Mouse (Mus musculus) heart, adult 18-20 months (tissue): ENCODE measurements around the gene Tmem151a. TPM values are rescaled to one million over a fixed set of nuclear protein-coding genes. Genes with fewer than 3 reads are reported as not detected.
A peak's percentile ranks its signal among the peaks of the same experiment; 100 is the strongest.

Experiments
- DNase-seq, 2 experiments: peaks; one replicate each; pipeline ENCODE4 v3.0.0; 2021 to 2022; ENCODE audit warnings: mixed read lengths in 1 of 2
- total RNA-seq, 2 experiments: library from RNA; stranded (reverse); gene quantifications; 2 replicates each; pipeline ENCODE4 v1.2.3; 2021

Tmem151a gene
- total RNA-seq, 2 experiments from 2014 or later: 1.6 to 2.3 TPM

DNA sequence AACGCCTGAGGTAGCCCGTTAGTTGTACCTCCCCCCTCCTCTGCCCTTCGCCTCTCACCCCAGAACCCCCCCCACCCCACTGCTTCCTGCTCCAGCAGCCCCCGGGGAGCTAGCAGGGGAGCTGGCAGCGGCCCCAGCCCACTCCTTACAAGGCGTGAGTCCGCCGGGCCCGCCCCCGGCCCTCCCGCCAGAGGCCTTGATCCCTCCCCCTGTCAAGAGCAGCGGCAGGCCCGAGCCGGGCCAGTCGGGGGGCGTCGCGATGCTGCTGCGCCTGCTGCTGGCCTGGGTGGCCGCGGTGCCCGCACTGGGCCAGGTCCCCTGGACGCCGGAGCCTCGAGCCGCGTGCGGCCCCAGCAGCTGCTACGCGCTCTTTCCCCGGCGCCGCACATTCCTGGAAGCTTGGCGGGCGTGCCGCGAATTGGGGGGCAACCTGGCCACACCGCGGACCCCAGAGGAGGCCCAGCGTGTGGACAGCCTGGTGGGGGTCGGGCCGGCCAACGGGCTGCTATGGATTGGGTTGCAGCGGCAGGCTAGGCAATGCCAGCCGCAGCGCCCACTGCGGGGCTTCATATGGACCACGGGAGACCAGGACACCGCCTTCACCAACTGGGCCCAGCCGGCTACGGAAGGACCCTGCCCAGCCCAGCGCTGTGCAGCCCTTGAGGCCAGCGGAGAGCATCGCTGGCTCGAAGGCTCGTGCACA is 17.3 kb downstream of the Tmem151a start, which contains the start of gene Cd248:
Gene Cd248, plus strand, starts transcription at position 212 of the 703 bp plus-strand sequence.
- peak; percentile 79 to 86 for DNase-seq

GRCm38 (mm10) chr19:5067040-5067799 is 18.1 kb downstream of the Tmem151a start:
- no peak for DNase-seq

DNA sequence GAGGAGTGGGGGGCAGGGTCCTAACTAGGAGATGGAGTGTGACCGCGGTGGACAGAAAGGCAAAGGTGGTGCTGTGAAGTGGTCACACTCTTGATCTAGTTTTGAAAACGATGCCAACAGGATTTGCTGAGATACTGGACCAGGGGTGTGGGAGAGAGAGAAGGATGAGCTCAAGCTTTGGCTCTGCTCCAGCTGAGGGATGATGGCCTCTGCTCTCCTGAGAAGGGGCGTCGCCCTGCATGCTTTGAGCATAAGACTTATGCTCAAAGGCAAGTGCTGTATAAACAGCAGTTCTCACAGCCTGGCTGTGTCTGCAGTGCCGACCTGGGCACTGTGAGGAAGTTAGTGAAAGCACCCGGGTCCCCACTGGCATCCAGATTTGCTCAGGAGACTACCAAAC is 20.2 kb downstream of the Tmem151a start:
- peak in 1 of 2 experiments; percentile 51 for DNase-seq

GRCm38 (mm10) chr19:5062446-5062845 is 22.9 kb downstream of the Tmem151a start:
- DNase-seq: peak; percentile 63 to 69

DNA sequence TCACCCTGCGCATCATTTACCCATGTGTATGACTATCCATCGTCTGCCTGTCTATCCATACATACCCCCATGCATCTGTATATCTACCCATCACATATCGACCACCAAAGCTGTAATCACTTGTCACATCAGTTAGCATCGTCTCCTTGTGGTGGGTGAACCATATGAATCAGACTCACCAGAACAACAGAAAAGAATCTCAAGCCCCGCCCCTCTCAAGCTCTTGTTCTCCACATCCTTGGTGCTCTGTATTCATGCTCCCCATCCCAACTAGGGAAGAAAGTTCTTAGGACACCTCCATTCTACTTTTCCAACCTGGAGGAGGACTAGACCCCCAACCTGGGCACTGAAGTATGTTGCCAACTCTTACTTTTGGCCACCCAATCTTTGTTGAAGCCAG is 23.3 kb downstream of the Tmem151a start:
- no peak for DNase-seq

- DNase-seq: peak; percentile 61 to 64
Observed at GRCm38 (mm10) chr19:5060365-5061330, 24.7 kb downstream of the Tmem151a start.

GRCm38 (mm10) chr19:5058801-5059771 is 26.2 kb downstream of the Tmem151a start:
- peak in 1 of 2 experiments; percentile 37 for DNase-seq

- no peak for DNase-seq
Observed at GRCm38 (mm10) chr19:5057876-5058775, 27.2 kb downstream of the Tmem151a start.

DNA sequence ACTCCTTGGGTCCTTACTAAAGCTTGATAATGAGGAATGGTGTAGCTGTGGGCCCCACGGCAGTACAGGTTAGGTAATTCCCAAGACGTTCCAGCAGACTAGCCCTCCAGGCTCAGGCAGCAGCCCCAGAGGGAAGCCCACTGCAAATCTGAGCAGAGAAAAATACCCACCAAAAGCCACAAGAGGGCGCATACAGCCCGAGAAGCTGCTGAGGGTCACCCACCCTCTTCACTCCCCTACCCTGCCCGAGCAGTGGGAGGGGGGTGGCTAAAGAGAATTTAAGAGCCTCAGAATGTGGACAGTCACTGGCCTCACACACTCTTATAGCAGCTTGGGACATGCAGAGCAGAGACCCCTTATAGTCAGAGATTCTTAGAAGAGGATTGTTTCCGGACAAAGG is 29.1 kb downstream of the Tmem151a start:
- DNase-seq: peak in 1 of 2 experiments; percentile 62

DNA sequence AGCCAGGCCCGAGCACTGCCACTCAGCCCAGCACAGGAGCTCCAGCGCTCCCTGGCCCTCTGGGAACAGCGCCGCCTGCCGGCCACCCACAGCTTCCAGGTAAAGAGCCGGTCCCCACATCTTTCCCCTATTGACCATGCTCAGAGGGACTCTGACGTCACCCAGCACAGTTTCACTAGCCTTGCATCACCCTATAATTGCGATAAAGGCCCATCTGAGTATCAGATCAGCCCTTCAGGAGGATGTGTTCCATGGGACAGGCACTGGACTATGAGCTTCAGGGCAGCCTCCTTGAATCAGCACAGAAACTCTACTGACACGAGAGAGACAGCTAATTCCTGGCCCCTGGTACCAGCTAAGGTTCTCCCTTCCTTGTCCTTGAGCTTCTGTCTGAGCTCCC is 31.4 kb downstream of the Tmem151a start:
- no peak for DNase-seq

DNA sequence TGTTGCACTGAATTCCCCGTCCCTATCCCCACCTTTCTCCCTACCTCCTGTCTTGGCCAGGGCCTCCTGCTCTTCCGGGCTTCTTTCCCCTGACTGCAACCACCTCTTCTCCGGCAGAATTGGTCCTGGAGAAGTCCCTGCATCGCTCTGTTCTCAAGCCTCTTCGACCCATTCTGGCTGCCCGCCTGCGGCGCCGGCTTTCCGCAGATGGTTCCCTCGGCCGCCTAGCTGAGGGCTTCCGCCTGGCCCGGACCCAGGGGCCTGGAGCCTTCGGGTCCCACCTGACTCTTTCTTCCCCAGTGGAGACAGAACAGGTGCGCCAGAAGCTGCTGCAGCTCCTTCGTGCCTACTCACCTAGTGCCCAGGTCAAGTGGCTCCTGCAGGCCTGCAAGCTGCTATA is 32.5 kb downstream of the Tmem151a start:
- DNase-seq: no peak

DNA sequence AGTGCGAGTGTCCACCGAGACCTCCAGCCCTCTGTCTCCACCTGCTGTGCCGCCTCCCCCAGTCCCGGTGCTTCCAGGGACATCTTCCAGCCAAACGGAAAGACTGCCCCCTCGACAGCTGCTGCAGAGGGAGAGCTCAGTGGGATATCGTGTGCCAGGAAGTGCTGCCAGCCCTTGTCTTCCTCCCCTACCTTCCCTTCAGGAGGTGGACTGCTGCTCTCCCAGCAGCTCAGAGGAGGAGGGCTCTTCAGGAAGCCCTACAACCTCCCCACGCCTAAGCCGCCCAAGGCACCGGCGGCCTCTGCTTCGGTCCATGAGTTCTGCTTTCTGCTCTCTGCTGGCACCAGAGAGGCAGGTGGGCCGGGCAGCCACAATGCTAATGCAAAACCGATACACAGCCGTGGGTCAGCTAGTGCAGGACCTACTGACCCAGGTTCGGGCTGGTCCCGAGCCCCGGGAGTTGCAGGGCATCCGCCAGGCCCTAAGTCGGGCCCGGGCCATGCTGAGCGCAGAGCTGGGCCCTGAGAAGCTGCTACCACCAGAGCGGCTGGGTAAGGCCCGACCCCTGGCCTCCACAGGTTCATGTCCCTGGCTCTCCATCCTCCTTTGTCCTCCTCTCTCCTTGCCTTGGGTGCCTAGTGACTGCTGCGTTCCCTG is 33.0 kb downstream of the Tmem151a start:
- no peak for DNase-seq

- DNase-seq: no peak
Observed at GRCm38 (mm10) chr19:5051515-5051914, 33.8 kb downstream of the Tmem151a start.

DNA sequence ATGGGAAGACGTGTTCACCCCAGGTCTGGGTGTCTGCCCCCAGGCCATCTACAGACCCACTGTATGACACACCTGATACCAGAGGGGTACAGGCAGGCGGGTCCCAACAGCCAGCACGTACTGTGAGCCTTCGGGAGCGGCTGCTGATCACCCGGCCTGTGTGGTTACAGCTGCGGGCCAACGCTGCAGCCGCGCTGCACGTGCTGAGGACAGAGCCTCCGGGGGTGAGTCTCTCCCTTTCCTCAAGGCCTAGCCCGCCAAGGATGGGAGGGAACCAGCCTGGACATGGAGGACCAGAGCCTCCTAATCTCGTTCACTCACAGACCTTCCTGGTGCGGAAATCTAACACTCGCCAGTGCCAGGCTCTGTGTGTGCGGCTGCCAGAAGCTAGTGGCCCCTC is 34.3 kb downstream of the Tmem151a start:
- no peak for DNase-seq

GRCm38 (mm10) chr19:5050047-5050905 is 35.1 kb downstream of the Tmem151a start, which contains the start of gene Rin1:
Gene Rin1, plus strand, starts transcription at chr19:5050481.
- DNase-seq: peak; percentile 73 to 82

- DNase-seq: no peak
Observed at GRCm38 (mm10) chr19:5049325-5049724, 36.0 kb downstream of the Tmem151a start.

GRCm38 (mm10) chr19:5048138-5049056 is 36.9 kb downstream of the Tmem151a start:
- no peak for DNase-seq
